25 mouse cellular contexts compared by ENCODE assay signal in genomic region chr11:35632262-35632661, GRCm38 (mm10).
DNase-seq lines count a peak whose midpoint lies in the region; ATAC-seq lines count a peak whose summit lies in the region.
"Had no signal": no experiment of that assay in that cellular context is flagged by ENCODE, and none has a peak within 500 bp of the region (broad histone marks: within the 10 kb centered on the region; RNA-seq: fewer than 3 reads in every experiment).

No protein-coding gene starts in this region.

- H3K9me3 ChIP-seq in intestine, embryonic 16.5 days (ENCODE audit: control insufficient read depth, low read length) = no peaks in the 10 kb centered on the region
- H3K9me3 ChIP-seq: embryonic facial prominence, embryonic 10.5 days; embryonic facial prominence, embryonic 13.5 days; forebrain, embryonic 12.5 days; forebrain, embryonic 15.5 days; heart, embryonic 10.5 days; hindbrain, embryonic 12.5 days had no signal

- 74% methylated on average over 5 of the region's 5 CpGs for WGBS in intestine, embryonic 16.5 days

- no peak overlapping the region for H3K9ac ChIP-seq in intestine, embryonic 16.5 days (ENCODE audit: low read depth, low read length)
- H3K9ac ChIP-seq: embryonic facial prominence, embryonic 13.5 days; forebrain, embryonic 12.5 days; forebrain, embryonic 15.5 days; hindbrain, embryonic 12.5 days had no signal

- no peak overlapping the region for H3K4me2 ChIP-seq in intestine, embryonic 16.5 days (ENCODE audit: low read depth, low read length)
- H3K4me2 ChIP-seq: embryonic facial prominence, embryonic 13.5 days; forebrain, embryonic 12.5 days; forebrain, embryonic 15.5 days; hindbrain, embryonic 12.5 days had no signal

- no peaks in the 10 kb centered on the region for H3K27me3 ChIP-seq in intestine, embryonic 16.5 days (replicated peaks; ENCODE audit: control insufficient read depth, insufficient read depth, low read length)
- H3K27me3 ChIP-seq: embryonic facial prominence, embryonic 13.5 days; forebrain, embryonic 15.5 days; hindbrain, embryonic 12.5 days had no signal

- peak; percentile 43 for DNase-seq in 416B (ENCODE audit: low read depth)
- no peak for DNase-seq in spleen, postnatal 4 days (ENCODE audit: low spot score in 2 of 2)
- DNase-seq in spleen, postnatal 10 days (ENCODE audit: low spot score in 2 of 2) = no peak
- DNase-seq in adrenal gland, postnatal 14 days = no peak
- DNase-seq: adrenal gland, postnatal 10 days; cerebellum, adult 11 months; cerebellum, adult 2 months; cerebellum, adult 9-11 months; cerebellum, postnatal 25 days; embryo, embryonic 11 days; gastrocnemius, postnatal 25 days; heart, adult 2 months; heart, postnatal 4 days; kidney, adult 11 months had no signal

- H3K4me1 ChIP-seq in intestine, embryonic 16.5 days (ENCODE audit: control insufficient read depth, insufficient read depth, low read length) = no peaks in the 10 kb centered on the region
- H3K4me1 ChIP-seq: forebrain, embryonic 15.5 days had no signal

- no peaks in the 10 kb centered on the region for H3K36me3 ChIP-seq in intestine, embryonic 16.5 days (ENCODE audit: control insufficient read depth, insufficient read depth, low read length)
- H3K36me3 ChIP-seq: forebrain, embryonic 15.5 days had no signal

- no peak overlapping the region for H3K4me3 ChIP-seq in intestine, embryonic 16.5 days (ENCODE audit: low read length)
- H3K4me3 ChIP-seq: embryonic facial prominence, embryonic 10.5 days; embryonic facial prominence, embryonic 13.5 days; erythroblast, embryonic 14.5 days; forebrain, embryonic 12.5 days; forebrain, embryonic 15.5 days; heart, adult 2 months; heart, embryonic 10.5 days; hindbrain, embryonic 12.5 days had no signal

- peak; percentile 23; the same call in 1 of the 2 replicates for ATAC-seq in common myeloid progenitor, adult 5-6 weeks (replicated peaks; ENCODE audit: low read depth, poor library complexity, severe bottlenecking)
- ATAC-seq in intestine, embryonic 16.5 days = peak; percentile 72
- ATAC-seq: activated CD4-positive, CD25-positive, alpha-beta regulatory T cell, adult 4 months; forebrain, embryonic 15.5 days; hindbrain, embryonic 16.5 days had no signal

- no peak overlapping the region for H3K27ac ChIP-seq in intestine, embryonic 16.5 days (ENCODE audit: low read length)
- H3K27ac ChIP-seq: embryonic facial prominence, embryonic 13.5 days; forebrain, embryonic 12.5 days; forebrain, embryonic 15.5 days; heart, adult 2 months; heart, embryonic 10.5 days; hindbrain, embryonic 12.5 days had no signal
